Mouse (Mus musculus): Measurements from ENCODE around the gene Dnase1l3.

GRCm38 (mm10) chr14:8038791-8039448 is 44.5 kb upstream of the Dnase1l3 start:
- no peak for TF ChIP-seq POLR2A (IDR thresholded peaks at IDR 0.05; ENCODE audit: insufficient read depth, low read depth, low read length)
- TF ChIP-seq CTCF (IDR thresholded peaks at IDR 0.05) = no peak
